Mouse (Mus musculus): ENCODE data around the gene Tspan31.
"Not testable (repeated sequence)": the region's sequence is repeated elsewhere in the genome, so short reads cannot be mapped to it uniquely, and the experiment has no call there.

Tspan31 gene

DNA sequence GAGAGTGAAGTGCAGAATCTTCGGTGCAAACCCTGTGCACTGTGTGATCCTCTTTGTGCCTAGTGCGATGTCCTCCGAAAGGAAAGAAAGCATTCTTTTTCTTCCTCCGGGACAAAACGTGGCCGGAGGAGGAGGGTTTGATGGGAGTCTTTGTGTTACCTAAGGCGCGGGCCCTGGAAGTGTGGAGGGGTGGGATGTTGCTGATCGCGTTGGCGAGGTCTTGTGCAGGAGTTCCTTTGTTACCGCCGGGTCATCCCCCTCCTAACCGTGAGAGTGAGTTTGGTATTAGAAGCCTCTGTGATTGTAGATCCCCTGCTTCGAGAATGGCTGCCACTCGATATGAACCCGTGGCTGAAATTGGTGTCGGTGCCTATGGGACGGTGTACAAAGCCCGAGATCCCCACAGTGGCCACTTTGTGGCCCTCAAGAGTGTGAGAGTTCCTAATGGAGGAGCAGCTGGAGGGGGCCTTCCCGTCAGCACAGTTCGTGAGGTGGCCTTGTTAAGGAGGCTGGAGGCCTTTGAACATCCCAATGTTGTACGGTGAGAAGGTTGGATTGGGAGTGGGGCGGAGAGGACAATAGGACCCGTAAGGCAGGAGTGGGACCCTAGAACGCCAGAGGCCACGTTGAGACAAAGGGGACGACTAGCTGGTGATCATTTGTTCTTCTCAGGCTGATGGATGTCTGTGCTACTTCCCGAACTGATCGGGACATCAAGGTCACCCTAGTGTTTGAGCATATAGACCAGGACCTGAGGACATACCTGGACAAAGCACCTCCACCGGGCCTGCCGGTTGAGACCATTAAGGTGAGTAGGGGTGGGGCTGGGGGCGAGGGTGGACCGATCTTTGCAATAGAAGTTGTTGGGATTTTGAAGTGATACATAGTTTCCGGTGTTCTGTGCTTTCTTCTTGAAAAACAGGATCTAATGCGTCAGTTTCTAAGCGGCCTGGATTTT is 5.9 kb downstream of the Tspan31 start:
- no peak for DNase-seq

DNA sequence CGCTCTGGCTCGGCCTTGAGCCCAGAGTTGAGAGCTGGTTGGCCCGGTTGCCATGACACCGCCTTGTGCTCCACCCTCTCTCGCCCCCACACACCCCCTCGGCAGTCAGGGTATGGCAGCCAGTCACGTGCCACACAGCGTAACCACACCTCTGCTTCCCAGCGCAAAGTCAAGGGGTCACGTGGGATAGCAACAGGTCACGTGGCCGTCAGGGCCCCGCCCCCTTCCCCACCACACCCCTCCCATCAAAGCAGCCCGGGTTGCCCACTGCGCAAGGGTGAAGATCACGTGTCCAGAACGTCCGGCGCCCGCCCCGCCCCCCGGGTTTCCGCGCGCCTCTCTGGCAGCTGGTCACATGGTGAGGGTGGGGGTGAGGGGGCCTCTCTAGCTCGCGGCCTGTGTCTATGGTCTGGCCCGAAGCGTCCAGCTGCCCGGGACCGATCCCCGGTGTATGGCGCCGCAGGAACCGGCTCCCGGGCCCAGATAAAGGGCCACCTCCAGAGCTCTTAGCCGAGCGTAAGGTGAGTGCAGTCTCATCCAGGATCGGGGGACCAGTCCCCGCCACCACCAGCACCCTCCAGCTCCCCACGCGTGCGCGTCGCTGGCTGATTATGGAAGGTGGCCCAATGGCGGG is 6.7 kb downstream of the Tspan31 start, which contains the start of gene Cdk4:
Gene Cdk4 (plus strand): TSS at position 296 of the 634 bp plus-strand sequence.
- DNase-seq, result peak; percentile 98

GRCm38 (mm10) chr10:127062503-127062902 is 7.6 kb downstream of the Tspan31 start:
- peak; percentile 35 for DNase-seq

DNA sequence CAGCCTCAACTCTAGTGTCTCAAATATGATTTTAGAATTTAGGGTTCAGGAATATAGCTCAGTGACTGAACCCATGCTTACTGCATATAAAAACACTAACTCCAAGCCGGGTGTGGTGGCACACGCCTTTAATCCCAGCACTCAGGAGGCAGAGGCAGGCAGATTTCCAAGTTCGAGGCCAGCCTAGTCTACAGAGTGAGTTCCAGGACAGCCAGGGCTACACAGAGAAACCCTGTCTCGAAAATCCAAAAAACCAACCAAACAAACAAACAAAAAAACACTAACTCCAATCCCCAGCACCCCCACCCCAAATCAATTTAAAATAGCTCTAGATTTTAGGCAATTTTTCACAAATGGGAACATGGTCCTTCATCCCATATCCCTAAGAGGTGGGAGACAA is 8.0 kb downstream of the Tspan31 start:
- not testable (repeated sequence) for DNase-seq

- DNase-seq, result no peak
These were observed 8.6 kb downstream of the Tspan31 start for GRCm38 (mm10) chr10:127061513-127061912.

DNA sequence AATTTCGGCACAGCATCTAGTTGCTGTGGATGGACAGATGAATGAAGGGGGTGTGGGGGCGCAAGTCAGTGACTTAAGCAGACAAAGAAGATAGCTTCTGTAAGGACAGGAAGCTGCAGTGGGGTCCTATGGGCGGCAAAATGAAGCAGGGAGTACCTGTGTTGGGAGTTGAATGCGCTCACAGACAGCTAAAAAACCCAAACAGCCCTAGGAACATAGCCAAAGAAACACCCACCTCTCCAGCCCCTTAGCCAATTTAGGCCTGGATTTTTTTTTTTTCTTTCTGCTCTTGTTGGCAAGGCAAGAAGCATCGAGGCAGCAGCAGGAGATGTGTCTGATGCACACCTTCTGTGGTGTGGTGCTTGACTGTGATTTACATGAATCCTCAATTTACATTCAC is 9.0 kb downstream of the Tspan31 start:
- DNase-seq, result no peak

DNA sequence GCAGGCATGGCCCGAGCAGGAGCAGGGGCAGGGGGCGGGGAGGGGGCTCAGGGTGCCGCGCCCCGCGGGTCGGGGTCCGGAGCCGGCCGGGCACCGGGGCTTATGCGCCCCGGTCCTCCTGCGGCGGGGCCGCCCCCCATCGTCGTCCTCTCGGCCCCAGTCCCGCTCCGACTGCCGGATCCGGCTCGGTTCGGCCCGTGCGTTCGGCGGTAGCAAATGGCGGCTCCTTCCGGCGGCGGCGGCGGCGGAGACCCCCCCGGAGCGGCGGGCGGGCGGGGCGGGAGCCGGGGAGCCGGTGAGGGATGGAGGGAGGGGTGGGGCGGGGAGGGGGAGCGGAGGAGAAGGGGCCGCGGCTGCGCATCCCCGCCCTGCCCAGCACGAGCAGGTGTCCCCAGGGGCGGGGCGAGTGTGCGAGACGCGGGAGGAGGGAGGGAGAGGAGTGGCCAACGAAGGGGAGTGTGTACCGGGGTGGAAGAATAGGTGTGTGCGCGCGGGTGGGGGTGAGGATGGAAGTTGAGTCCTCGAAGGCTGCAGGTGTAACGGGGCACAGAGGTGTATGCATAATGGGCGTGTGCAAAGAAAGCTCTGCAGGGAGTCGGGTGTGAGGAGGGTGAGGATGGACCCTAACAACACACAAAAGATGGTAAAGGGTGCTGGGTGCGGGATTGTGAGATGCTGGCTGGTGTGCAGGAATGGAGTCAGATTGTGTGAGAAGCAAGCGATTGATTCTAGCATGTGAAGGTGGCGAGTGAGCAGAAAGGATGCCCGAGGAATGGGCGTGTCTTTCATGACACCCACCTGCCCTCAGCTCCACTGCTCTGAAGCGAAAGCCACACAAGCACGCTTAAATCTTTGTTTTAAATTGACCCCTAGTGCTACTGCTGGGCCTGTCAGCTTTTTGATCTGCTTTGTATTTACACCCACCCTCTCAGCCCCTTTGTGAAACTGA is 9.8 kb downstream of the Tspan31 start, which contains the start of gene March9:
Gene March9 (minus strand): TSS at position 217 of the 949 bp plus-strand sequence.
- peak; percentile 86 for DNase-seq

GRCm38 (mm10) chr10:127059174-127059967 is 10.7 kb downstream of the Tspan31 start:
- no peak for DNase-seq

DNA sequence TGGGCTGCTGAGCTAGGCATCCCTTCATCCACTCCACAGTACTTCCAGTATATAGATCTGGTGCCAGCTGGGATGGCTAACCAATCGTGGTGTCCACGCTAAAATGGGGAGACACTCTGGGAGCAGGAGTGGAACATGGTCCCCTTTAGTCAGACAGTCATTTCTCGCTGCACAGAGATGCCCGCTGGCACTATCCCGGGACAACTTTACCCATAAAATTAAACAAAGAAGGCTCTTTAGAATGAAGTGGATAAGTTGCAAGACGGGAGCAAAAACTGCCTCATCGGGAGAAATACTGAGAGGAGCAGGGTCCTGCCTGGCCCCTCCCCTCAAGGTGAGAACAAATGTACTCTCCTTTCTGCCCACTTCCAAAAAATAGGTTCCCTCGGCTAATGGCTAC is 11.4 kb downstream of the Tspan31 start:
- DNase-seq, result no peak

DNA sequence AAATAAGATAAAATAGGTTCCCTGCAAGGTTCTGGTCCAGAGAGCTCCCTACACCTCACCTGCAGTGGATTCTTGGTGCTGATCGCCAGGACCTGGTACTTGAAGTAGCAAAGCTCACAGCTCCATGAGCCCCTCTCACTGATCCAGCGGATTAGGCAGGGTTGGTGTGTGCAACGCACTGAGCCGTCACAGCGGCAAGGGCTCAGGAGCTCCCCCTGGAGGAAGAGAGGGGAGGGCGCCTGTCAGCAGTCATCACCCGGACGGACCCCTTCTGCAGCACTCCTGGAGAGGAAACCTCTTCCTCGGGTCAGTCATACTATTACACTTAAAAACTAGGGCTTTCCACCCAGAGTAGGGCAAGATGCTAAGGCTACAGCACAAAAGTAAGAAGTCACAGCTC is 11.9 kb downstream of the Tspan31 start:
- DNase-seq, result peak; percentile 83

DNA sequence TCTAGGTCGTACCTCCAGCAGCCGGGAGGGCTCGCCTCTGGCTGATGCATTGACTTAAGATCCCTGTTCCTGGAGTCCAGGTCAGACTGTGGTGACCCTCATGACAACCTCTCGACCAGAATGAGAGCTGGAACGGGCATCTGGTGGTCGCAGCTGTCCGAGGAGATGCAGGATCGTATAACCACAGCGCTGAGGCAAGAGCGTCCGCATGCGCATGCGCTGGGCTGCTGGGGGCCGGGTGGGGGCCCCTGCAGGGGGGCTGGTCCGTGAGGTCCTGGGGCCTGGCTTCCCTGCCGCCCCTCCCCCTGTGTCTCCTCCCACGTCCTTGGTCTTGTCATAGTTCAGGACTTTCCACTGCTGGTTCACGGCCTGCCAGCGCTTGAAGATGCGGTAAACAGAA is 13.6 kb downstream of the Tspan31 start:
- no peak for DNase-seq

DNA sequence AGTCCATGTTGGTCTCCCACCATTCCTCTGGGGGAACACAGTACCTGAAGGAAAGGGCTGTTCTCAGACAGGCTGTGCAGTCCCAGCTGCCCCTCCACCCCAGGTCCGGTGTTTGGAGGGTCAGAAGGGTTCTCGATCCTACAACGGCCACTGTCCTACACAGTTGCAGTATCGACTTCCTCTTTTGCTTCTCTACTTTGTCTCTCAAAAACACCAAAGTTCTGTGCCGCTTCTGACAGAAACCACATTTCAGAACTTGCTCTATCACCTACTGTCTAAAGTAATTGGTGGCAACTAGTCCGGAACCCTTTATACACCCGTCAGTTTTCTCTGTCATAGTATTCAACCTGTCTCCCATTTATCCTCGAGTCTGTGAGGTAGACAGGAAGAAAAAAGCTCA is 14.7 kb downstream of the Tspan31 start:
- no peak for DNase-seq

GRCm38 (mm10) chr10:127054646-127055045 is 15.4 kb downstream of the Tspan31 start:
- no peak for DNase-seq

GRCm38 (mm10) chr10:127050119-127050474 is 20.0 kb downstream of the Tspan31 start:
- no peak for DNase-seq

DNA sequence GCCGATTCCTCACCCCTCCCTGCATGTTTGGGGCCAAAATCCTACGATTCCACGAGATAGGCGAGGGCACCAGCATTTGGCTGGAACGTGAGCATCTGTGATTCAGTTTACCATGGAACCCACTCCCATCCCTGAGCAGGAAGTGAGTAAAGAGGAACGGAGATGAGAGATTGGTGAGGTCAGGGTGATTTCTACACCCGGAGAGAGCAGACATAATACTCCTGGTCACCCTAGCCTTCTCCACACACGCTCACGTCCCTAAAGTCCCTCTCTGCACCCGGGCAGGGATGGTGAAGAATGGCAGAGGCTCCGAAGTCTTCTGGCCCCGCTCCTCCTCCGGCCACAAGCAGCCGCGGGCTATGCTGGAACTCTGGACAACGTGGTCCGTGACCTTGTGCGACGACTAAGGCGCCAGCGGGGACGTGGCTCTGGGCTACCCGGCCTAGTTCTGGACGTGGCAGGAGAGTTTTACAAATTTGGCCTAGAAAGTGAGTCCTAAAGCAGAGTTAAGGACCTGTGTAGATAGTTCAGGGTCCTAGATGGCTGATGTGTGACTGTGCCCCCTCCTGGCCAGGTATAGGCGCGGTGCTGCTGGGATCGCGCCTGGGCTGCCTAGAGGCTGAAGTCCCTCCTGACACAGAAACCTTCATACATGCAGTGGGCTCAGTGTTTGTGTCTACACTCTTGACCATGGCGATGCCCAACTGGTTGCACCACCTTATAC is 20.5 kb downstream of the Tspan31 start:
- DNase-seq, result no peak

DNA sequence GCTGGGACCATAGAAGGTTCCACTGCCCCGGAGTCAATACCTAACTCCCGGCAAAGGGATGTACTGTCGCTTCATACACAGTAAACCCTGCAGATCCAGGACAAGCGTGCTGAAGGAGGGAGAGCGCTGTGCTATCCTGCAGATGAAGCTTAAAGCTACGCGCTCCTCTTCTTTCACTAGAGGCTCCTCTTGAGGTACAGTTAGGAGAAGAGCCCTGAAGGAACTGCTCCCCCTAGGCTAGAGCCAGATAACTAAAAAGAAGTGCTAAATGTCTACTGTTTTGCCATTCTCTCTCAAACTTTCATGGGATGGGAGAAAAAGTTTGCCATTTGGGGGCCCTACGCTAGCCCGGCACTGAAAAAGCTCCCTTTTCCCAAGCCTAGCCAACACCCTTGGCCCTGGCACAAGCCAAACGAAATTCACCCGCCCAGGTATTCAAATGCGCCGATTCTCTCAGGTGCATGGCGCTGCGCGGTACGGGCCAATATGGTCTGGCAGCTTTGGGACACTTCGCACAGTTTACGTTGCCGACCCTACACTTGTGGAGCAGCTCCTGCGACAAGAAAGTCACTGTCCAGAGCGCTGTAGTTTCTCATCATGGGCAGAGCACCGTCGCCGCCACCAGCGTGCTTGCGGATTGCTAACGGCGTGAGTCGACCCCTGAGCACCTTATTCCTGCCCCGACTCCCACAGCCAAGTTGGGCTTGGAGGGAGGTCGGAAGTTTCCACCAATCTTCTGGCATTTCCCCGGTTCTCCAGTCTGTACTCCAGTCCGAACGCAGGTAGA is 21.3 kb downstream of the Tspan31 start:
- no peak for DNase-seq

GRCm38 (mm10) chr10:127047954-127048353 is 22.1 kb downstream of the Tspan31 start, which contains the start of gene Cyp27b1:
Gene Cyp27b1, plus strand, starts transcription at chr10:127048250.
- no peak for DNase-seq

GRCm38 (mm10) chr10:127043187-127043586 is 26.9 kb downstream of the Tspan31 start:
- no peak for DNase-seq

- DNase-seq, result no peak
These were observed 27.5 kb downstream of the Tspan31 start for GRCm38 (mm10) chr10:127042468-127043115.

All from lung, postnatal 36 days (tissue).